Mouse (Mus musculus) spleen, adult 2 months (tissue): Measurements from ENCODE around the gene Paqr5. TPM values are rescaled to one million over a fixed set of nuclear protein-coding genes. Genes with fewer than 3 reads are reported as not detected.

Experiments used
- DNase-seq, 2 experiments: peaks; one replicate each; pipeline versions ENCODE4 v3.0.0 to v3.0.0-alpha.2; 2012 to 2021; ENCODE audit warnings: low spot score in 2 of 2, low read depth in 1 of 2
- H3K27ac ChIP-seq: fragments of 200-500 bp; 2 replicates; pipeline ENCODE4 v1.5.1; 2012; ENCODE audit warnings: low read length, inconsistent platforms; ENCODE audit not compliant: insufficient read depth
- H3K27me3 ChIP-seq: fragments of 200-500 bp; 2 replicates; pipeline ENCODE4 v1.6.1; 2012; ENCODE audit warnings: mild to moderate bottlenecking, moderate library complexity, low read length, inconsistent platforms; ENCODE audit not compliant: control insufficient read depth, insufficient read depth
- H3K36me3 ChIP-seq: fragments of 200-500 bp; 2 replicates; pipeline ENCODE4 v1.6.1; 2012; ENCODE audit warnings: mild to moderate bottlenecking, low read length, inconsistent platforms; ENCODE audit not compliant: control insufficient read depth, insufficient read depth
- H3K4me1 ChIP-seq: fragments of 200-500 bp; 2 replicates; pipeline ENCODE4 v1.6.1; 2011; ENCODE audit warnings: inconsistent platforms; ENCODE audit not compliant: control insufficient read depth, insufficient read depth, insufficient read length
- H3K4me3 ChIP-seq: fragments of 200-500 bp; 2 replicates; pipeline ENCODE4 v1.5.1; 2011; ENCODE audit warnings: mild to moderate bottlenecking, inconsistent platforms; ENCODE audit not compliant: insufficient read depth, insufficient read length; ENCODE audit errors: extremely low read depth
- CTCF ChIP-seq: fragments of 200-500 bp; IDR thresholded peaks from 2 replicates; pipeline ENCODE4 v1.5.1; 2011; ENCODE audit warnings: mild to moderate bottlenecking, inconsistent platforms; ENCODE audit not compliant: insufficient read depth, insufficient read length, insufficient replicate concordance; ENCODE audit errors: extremely low read depth
- POLR2A ChIP-seq: fragments of 200-500 bp; IDR thresholded peaks from 2 replicates; pipeline ENCODE4 v1.6.1; 2011; ENCODE audit warnings: low read depth, low read length, inconsistent platforms
- WGBS: fragments of 180-500 bp; shearing (Covaris S2); methylation state at CpG from one replicate; pipeline ENCODE4 v1.1.7; 2018; 5-methylcytosine and 5-hydroxymethylcytosine counted together
- polyA plus RNA-seq: library from polyadenylated mRNA; depleted of rRNA; stranded (reverse); fragments of >200 nt; gene quantifications from 2 replicates; pipeline ENCODE4 v1.2.3, GENCODE M21; 2012

Paqr5 gene
- polyA plus RNA-seq, 1 experiment: 2.7 TPM

GRCm38 (mm10) chr9:61977258-61977945 is 49.3 kb downstream of the Paqr5 start:
- no peak overlapping the region for H3K4me3 ChIP-seq
- DNase-seq: no peak
- 80% methylated on average over 13 of the region's 13 CpGs for WGBS
- H3K36me3 ChIP-seq: no peaks in the 10 kb centered on the region
- H3K27ac ChIP-seq: peak overlapping the region; percentile 48; the same call in 1 of the 2 replicates
- H3K27me3 ChIP-seq: no peaks in the 10 kb centered on the region
- H3K4me1 ChIP-seq: peaks cover 5% of the 10 kb centered on the region; the same call in 1 of the 2 replicates
- TF ChIP-seq POLR2A: no peak
- no peak for TF ChIP-seq CTCF

GRCm38 (mm10) chr9:61972031-61972430 is 54.6 kb downstream of the Paqr5 start:
- H3K4me1 ChIP-seq: no peaks in the 10 kb centered on the region
- H3K27ac ChIP-seq: no peak overlapping the region
- DNase-seq: no peak
- WGBS: 87% methylated on average over 9 of the region's 9 CpGs
- no peak overlapping the region for H3K4me3 ChIP-seq
- no peaks in the 10 kb centered on the region for H3K27me3 ChIP-seq
- no peak for TF ChIP-seq CTCF
- no peak for TF ChIP-seq POLR2A
- H3K36me3 ChIP-seq: no peaks in the 10 kb centered on the region

GRCm38 (mm10) chr9:61971045-61971444 is 55.6 kb downstream of the Paqr5 start:
- Histone ChIP-seq H3K27ac (no peak overlapping the region), H3K4me1 (no peaks in the 10 kb centered on the region), H3K27me3 (no peaks in the 10 kb centered on the region), H3K4me3 (no peak overlapping the region), H3K36me3 (no peaks in the 10 kb centered on the region)
- WGBS: 29% methylated on average over 3 of the region's 3 CpGs
- DNase-seq: no peak
- TF ChIP-seq CTCF (no peak), POLR2A (no peak)

- TF ChIP-seq CTCF (no peak), POLR2A (no peak)
- DNase-seq: no peak
- no peak overlapping the region for H3K27ac ChIP-seq
- H3K27me3 ChIP-seq: no peaks in the 10 kb centered on the region
- H3K36me3 ChIP-seq: no peaks in the 10 kb centered on the region
- no peak overlapping the region for H3K4me3 ChIP-seq
- H3K4me1 ChIP-seq: peaks cover 13% of the 10 kb centered on the region; the same call in 1 of the 2 replicates
- WGBS: 54% methylated on average over 10 of the region's 10 CpGs
Measured at GRCm38 (mm10) chr9:61967357-61967756, 59.3 kb downstream of the Paqr5 start.

GRCm38 (mm10) chr9:61965987-61966386 is 60.7 kb downstream of the Paqr5 start:
- peaks cover 17% of the 10 kb centered on the region; the same call in 1 of the 2 replicates for H3K4me1 ChIP-seq
- whole genome bisulfite sequencing: 68% methylated on average over 7 of the region's 7 CpGs
- no peaks in the 10 kb centered on the region for H3K36me3 ChIP-seq

GRCm38 (mm10) chr9:61965411-61965930 is 61.2 kb downstream of the Paqr5 start:
- no peaks in the 10 kb centered on the region for H3K27me3 ChIP-seq
- DNase-seq: peak; percentile 61 to 73
- 4% methylated on average over 4 of the region's 4 CpGs for WGBS
- H3K27ac ChIP-seq: peak overlapping the region; percentile 26
- TF ChIP-seq CTCF (peak; percentile 66; the same call in 1 of the 2 replicates), POLR2A (no peak)
- H3K36me3 ChIP-seq: no peaks in the 10 kb centered on the region
- H3K4me3 ChIP-seq: no peak overlapping the region
- peaks cover 23% of the 10 kb centered on the region; the same call in 1 of the 2 replicates for H3K4me1 ChIP-seq

More at GRCm38 (mm10) chr9:61965987-61966386, 60.7 kb downstream of the Paqr5 start:
- TF ChIP-seq POLR2A (no peak), CTCF (no peak)
- H3K27me3 ChIP-seq: no peaks in the 10 kb centered on the region
- no peak for DNase-seq
- H3K4me3 ChIP-seq: no peak overlapping the region
- no peak overlapping the region for H3K27ac ChIP-seq

GRCm38 (mm10) chr9:61963356-61963755 is 63.3 kb downstream of the Paqr5 start:
- Histone ChIP-seq H3K27me3 (no peaks in the 10 kb centered on the region), H3K4me1 (peaks cover 23% of the 10 kb centered on the region; the same call in 1 of the 2 replicates), H3K27ac (no peak overlapping the region), H3K36me3 (no peaks in the 10 kb centered on the region), H3K4me3 (no peak overlapping the region)
- TF ChIP-seq CTCF (no peak), POLR2A (no peak)
- no peak for DNase-seq
- 25% methylated on average over 6 of the region's 6 CpGs for WGBS
